Mouse (Mus musculus): ENCODE measurements at regions not wholly inside any gene's neighbourhood (a gene's known extent, or its start where the extent isn't known, plus 50 kb on each side); places are given as distances from the start of the nearest gene placed in this dataset.
A peak's percentile ranks its signal among the peaks of the same experiment; 100 is the strongest.

GRCm38 (mm10) chr19:28732998-28733397, 53.1 kb upstream of the Glis3 start:
- no peak for DNase-seq

- no peak for DNase-seq
These were observed 53.9 kb upstream of the Glis3 start for GRCm38 (mm10) chr19:28733781-28734180.

GRCm38 (mm10) chr19:28743176-28743793, 63.4 kb upstream of the Glis3 start:
- DNase-seq = peak; percentile 28

DNA sequence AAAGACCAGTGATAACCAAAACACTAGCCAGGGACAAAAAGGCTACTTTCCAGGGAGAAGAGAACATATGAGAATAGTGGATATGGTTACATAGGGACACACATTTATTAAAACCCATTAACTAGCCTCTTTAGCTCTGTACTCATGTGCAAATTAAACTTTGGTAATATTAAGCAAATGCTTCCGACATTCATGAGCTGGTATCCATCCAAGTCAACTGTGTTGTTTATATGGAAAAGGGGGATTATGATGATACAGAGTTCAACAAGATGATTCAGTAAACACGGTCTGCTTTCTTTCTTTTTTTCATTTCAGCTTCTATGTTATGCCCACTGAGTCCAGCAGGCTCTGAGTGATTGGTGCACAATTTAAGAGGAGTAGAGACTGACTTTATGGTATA, 65.2 kb upstream of the Glis3 start:
- DNase-seq = no peak

GRCm38 (mm10) chr19:28745534-28745933, 65.7 kb upstream of the Glis3 start:
- no peak for DNase-seq

DNA sequence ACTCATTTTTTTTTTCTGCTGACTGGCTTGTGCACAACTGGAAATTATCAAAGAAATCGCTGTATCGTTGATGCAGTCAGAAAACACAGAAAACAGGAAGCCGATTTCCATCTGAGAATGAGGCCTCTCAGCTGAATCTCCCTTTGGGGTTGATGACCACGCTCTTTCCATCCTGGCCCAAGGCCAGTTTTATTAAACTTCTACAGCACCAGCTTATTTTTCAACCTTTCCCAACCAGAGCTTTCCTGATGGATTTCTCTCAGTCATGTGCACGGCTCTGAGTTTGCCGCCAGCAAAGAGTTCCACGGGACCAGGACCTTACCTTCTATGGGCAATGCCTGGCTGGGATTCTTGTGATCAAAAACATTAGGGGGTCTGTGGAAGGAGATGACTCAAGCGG, 71.2 kb upstream of the Glis3 start:
- no peak for DNase-seq

- DNase-seq = peak; percentile 65
These were observed 76.0 kb upstream of the Slc1a1 start for GRCm38 (mm10) chr19:28758854-28759253.

- no peak for DNase-seq
These were observed 70.0 kb upstream of the Slc1a1 start for GRCm38 (mm10) chr19:28764795-28765360.

GRCm38 (mm10) chr19:28768218-28768617, 66.6 kb upstream of the Slc1a1 start:
- no peak for DNase-seq

DNA sequence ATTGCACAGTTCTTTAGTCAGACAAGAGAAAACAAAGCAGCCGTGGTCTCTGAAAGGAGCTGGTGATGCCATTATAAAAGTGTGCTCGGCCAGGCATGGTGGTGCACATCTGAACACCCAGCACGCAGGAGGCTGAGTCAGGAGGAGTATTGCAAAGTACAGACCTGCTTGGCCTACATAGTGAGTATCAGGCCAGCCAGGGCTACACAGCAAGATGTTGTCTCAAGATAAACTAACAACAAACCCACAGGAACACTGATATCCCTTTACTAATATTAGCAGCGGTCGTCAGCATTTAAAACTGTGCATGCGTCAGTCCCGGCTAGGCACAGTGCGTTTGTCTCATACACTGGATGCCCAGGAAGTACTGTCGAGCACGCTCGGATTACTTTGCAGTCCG, 64.4 kb upstream of the Slc1a1 start:
- no peak for DNase-seq

DNA sequence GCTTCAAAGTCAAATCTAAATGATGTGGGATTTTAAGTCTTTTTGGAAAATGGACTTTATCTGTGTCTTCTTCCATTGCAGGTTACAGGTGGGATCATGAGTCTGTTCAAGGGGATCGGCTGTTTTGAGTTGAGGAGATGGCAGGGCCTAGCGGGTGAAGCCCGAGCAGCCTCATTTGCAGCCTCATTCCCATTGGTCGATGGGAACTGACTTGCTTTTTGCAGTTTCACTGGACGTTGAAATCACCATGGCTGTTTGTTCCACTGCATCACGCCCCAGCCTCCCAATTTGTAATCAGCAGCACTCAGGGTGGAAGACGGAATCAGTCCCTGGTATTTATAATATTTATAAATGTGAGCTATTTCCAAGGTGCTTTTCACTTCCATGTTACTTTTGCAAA, 63.0 kb upstream of the Slc1a1 start:
- no peak for DNase-seq

DNA sequence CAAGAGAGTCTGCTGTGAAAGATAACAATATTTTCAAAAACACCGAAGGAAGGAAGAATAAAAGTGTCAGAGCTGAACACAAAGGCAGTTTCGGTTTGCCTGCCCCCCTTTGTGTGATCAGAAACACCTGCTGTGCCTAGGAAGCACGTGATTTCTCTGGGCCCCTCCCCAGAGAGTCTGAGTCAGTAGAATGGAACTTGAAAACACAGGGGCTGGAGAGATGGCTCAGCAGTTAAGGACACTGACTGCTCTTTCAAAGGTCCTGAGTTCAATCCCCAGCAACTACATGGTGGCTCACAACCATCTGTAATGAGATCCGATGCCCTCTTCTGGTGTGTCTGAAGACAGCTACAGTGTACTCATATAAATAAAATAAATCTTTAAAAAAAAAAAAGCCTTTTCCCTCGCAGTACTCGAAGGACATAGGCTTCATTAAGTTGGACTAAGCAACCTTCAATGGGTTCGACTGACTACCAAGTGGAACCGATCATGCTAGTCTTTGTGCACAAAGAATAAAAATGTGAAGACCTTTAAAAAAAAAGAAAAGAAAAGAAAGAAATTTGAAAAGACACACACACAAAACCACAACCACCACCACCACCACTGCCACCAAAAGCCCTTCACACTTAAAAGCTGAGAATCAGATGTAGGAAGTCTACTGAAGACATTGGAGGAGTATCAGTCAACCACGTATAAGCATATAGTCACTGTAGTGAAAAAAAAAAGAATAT, 61.8 kb upstream of the Slc1a1 start:
- DNase-seq = no peak

GRCm38 (mm10) chr19:28776868-28777267, 58.0 kb upstream of the Slc1a1 start:
- DNase-seq = peak; percentile 30

DNA sequence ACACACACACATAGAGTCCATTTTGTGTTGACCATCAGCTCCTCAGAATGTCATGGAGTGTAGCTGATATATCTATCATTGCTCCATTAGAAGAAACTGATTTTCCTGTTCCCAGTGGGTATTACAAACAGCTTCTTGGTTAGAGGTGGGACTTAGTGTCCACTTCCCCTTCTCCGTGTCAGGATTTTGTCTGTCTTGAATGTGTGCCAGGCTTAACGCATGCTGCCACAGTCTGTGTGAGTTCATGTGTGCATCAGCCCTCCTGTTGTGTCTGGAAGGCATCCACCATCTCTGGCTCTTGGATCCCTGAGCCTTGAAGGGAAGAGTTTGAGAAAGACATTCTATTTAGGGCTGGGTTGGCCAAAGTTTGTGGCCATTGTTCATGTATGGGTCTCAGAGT, 57.2 kb upstream of the Slc1a1 start:
- no peak for DNase-seq

DNA sequence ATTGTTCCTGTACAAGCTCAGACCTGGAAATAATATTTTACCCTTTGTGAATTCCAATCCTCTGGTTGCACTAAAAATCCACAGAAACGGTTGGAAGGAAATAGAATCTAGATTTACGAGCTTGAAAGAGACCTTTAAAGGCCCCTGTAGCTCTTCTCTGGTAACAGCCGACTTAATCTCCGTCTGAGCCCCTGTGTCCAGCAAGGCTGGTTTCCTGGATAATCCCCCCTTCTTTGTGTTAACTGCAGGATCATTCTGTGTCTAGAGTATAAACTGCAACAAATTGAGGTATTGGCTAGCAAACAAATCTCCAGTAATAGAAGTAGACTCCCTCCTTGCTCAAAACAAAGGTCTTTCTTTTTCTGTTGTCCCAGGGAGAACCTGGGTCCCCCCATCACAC, 56.5 kb upstream of the Slc1a1 start:
- DNase-seq = no peak

DNA sequence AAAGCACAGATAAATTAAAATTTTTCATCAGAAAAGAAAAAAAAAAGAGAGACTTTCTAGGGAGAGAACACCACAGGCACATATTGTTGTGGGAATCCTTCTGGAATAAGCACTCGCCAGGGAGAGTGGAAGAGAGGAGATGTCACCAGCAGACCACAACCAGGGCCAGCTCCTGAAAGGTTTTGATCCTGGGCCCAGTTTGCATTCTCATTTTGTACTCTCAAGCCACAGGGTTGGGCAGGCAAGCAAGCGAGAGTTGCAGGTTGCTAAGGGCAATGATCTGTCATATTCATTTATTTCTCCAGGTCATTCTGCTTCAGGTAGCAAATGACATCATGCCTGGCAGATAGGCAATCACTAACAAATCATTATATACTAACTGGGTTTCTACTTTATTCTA, 52.9 kb upstream of the Slc1a1 start:
- DNase-seq = no peak

Measured in right cerebral cortex, adult 18-20 months (tissue).